Comparison of ENCODE assay signal across 27 mouse cellular contexts in the genomic region with DNA sequence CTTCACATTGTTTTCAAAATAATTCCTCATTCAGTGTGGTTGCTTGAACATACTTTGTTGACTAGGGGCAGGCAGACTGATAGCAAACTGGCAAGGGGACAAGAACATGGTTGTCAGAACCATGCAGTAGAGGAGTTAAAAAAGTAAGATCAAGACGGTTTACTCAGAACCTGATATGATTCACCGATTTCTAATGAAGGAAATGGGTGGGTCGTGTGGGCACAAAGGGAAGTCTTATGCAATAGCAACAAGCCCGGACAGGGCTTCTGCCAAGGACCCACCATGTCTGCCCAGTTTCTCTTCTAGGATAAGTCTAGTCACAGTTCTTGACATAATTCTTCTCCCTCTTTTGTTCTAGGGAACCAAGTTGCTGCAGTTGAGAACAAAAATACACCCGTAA. TPM values are rescaled to one million over a fixed set of nuclear protein-coding genes. Genes with fewer than 3 reads are reported as not detected.
DNase-seq lines count a peak whose midpoint lies in the region; ATAC-seq lines count a peak whose summit lies in the region.
"Had no signal": no experiment of that assay in that cellular context is flagged by ENCODE, and none has a peak within 500 bp of the region (broad histone marks: within the 10 kb centered on the region; RNA-seq: fewer than 3 reads in every experiment).

No protein-coding gene starts in this region.

- 50% methylated on average over 5 of the region's 5 CpGs for WGBS in forebrain, embryonic 14.5 days
- 86% methylated on average over 5 of the region's 5 CpGs for WGBS in forebrain, embryonic 11.5 days
- WGBS in hindbrain, embryonic 14.5 days = 80% methylated on average over 5 of the region's 5 CpGs

- no peak for ATAC-seq in forebrain, embryonic 14.5 days
- no peak for ATAC-seq in forebrain, embryonic 11.5 days (replicated peaks; ENCODE audit: low FRiP score)
- ATAC-seq in megakaryocyte, adult 5-6 weeks (ENCODE audit: poor library complexity, severe bottlenecking) = peak; percentile 88
- no peak for ATAC-seq in hindbrain, embryonic 14.5 days (ENCODE audit: low FRiP score)
- ATAC-seq: intestine, embryonic 16.5 days; liver, embryonic 12.5 days had no signal

- intact Hi-C loops in left cerebral cortex, postnatal 14 days (cut with DNase I) = no loop called here

- H3K27me3 ChIP-seq in forebrain, embryonic 14.5 days (replicated peaks; ENCODE audit: control insufficient read depth, insufficient read depth, low read length) = no peaks in the 10 kb centered on the region
- no peaks in the 10 kb centered on the region for H3K27me3 ChIP-seq in forebrain, embryonic 11.5 days (ENCODE audit: control insufficient read depth, insufficient read depth, low read length)
- no peaks in the 10 kb centered on the region for H3K27me3 ChIP-seq in hindbrain, embryonic 14.5 days (ENCODE audit: control insufficient read depth, insufficient read depth, low read length)
- H3K27me3 ChIP-seq: embryonic facial prominence, embryonic 15.5 days; hindbrain, embryonic 13.5 days; limb, embryonic 12.5 days; liver, embryonic 12.5 days; neural tube, embryonic 13.5 days; stomach, embryonic 15.5 days had no signal

- H3K9ac ChIP-seq in forebrain, embryonic 14.5 days (ENCODE audit: low read length) = no peak overlapping the region
- no peak overlapping the region for H3K9ac ChIP-seq in forebrain, embryonic 11.5 days (ENCODE audit: low read length)
- no peak overlapping the region for H3K9ac ChIP-seq in hindbrain, embryonic 14.5 days
- H3K9ac ChIP-seq: embryonic facial prominence, embryonic 15.5 days; hindbrain, embryonic 13.5 days; limb, embryonic 12.5 days; liver, embryonic 12.5 days; neural tube, embryonic 13.5 days; stomach, embryonic 15.5 days had no signal

- no peaks in the 10 kb centered on the region for H3K36me3 ChIP-seq in forebrain, embryonic 14.5 days (ENCODE audit: control insufficient read depth, insufficient read depth, low read length)
- no peaks in the 10 kb centered on the region for H3K36me3 ChIP-seq in forebrain, embryonic 11.5 days (ENCODE audit: control insufficient read depth, insufficient read depth, low read length)
- H3K36me3 ChIP-seq in hindbrain, embryonic 14.5 days (replicated peaks; ENCODE audit: control insufficient read depth, insufficient read depth) = no peaks in the 10 kb centered on the region
- H3K36me3 ChIP-seq: embryonic facial prominence, embryonic 15.5 days; G1E; hindbrain, embryonic 13.5 days; limb, embryonic 12.5 days; liver, embryonic 12.5 days; neural tube, embryonic 13.5 days; stomach, embryonic 15.5 days had no signal

- no peaks in the 10 kb centered on the region for H3K9me3 ChIP-seq in forebrain, embryonic 14.5 days (replicated peaks; ENCODE audit: control insufficient read depth, low read length)
- no peaks in the 10 kb centered on the region for H3K9me3 ChIP-seq in forebrain, embryonic 11.5 days (ENCODE audit: control insufficient read depth, low read length)
- H3K9me3 ChIP-seq in hindbrain, embryonic 14.5 days (ENCODE audit: control insufficient read depth, low read length) = no peaks in the 10 kb centered on the region
- H3K9me3 ChIP-seq: embryonic facial prominence, embryonic 15.5 days; G1E; hindbrain, embryonic 13.5 days; limb, embryonic 12.5 days; liver, embryonic 12.5 days; neural tube, embryonic 13.5 days; stomach, embryonic 15.5 days had no signal

- DNase-seq in forebrain, embryonic 14.5 days (ENCODE audit: low spot score) = peak; percentile 18
- DNase-seq in forebrain, embryonic 11.5 days (ENCODE audit: low spot score) = no peak
- DNase-seq in 416B (ENCODE audit: low read depth) = peak; percentile 95
- DNase-seq in fat pad, adult 2 months (ENCODE audit: extremely low read depth, low read depth, low spot score) = peak; percentile 2
- DNase-seq in hindbrain, embryonic 14.5 days (ENCODE audit: low spot score) = no peak
- no peak for DNase-seq in left cerebral cortex, postnatal 14 days (ENCODE audit: low spot score in 2 of 2)
- no peak for DNase-seq in heart, postnatal 4 days
- DNase-seq: adrenal gland, postnatal 25 days; cerebellum, adult 18-20 months; cerebellum, postnatal 25 days; gastrocnemius, postnatal 10 days; heart, postnatal 10 days; kidney, postnatal 36 days; lung, adult 2 months; lung, postnatal 36 days had no signal

- H3K4me1 ChIP-seq in forebrain, embryonic 14.5 days (ENCODE audit: control insufficient read depth, insufficient read depth, low read length) = 0 out of 2 replicates have a peak, but pooled peaks cover 2% of the 10 kb centered on the region
- H3K4me1 ChIP-seq in forebrain, embryonic 11.5 days (replicated peaks; ENCODE audit: control insufficient read depth, insufficient read depth, low read length) = no peaks in the 10 kb centered on the region
- H3K4me1 ChIP-seq in hindbrain, embryonic 14.5 days (replicated peaks; ENCODE audit: control insufficient read depth, insufficient read depth, low read length) = no peaks in the 10 kb centered on the region
- H3K4me1 ChIP-seq: embryonic facial prominence, embryonic 15.5 days; hindbrain, embryonic 13.5 days; limb, embryonic 12.5 days; liver, embryonic 12.5 days; neural tube, embryonic 13.5 days; stomach, embryonic 15.5 days had no signal

- no peak overlapping the region for H3K4me3 ChIP-seq in forebrain, embryonic 14.5 days (ENCODE audit: low read depth, low read length)
- H3K4me3 ChIP-seq in forebrain, embryonic 11.5 days (ENCODE audit: low read depth, low read length) = no peak overlapping the region
- H3K4me3 ChIP-seq in hindbrain, embryonic 14.5 days (replicated peaks; ENCODE audit: low read length) = no peak overlapping the region
- H3K4me3 ChIP-seq: embryonic facial prominence, embryonic 15.5 days; hindbrain, embryonic 13.5 days; left cerebral cortex, adult 2 months; limb, embryonic 12.5 days; liver, embryonic 12.5 days; neural tube, embryonic 13.5 days; stomach, embryonic 15.5 days had no signal

- H3K27ac ChIP-seq in forebrain, embryonic 14.5 days (ENCODE audit: low read depth, low read length) = no peak overlapping the region
- no peak overlapping the region for H3K27ac ChIP-seq in forebrain, embryonic 11.5 days (ENCODE audit: low read depth, low read length)
- no peak overlapping the region for H3K27ac ChIP-seq in hindbrain, embryonic 14.5 days
- H3K27ac ChIP-seq: embryonic facial prominence, embryonic 15.5 days; hindbrain, embryonic 13.5 days; left cerebral cortex, adult 2 months; limb, embryonic 12.5 days; liver, embryonic 12.5 days; neural tube, embryonic 13.5 days; stomach, embryonic 15.5 days had no signal

- no peak overlapping the region for H3K4me2 ChIP-seq in forebrain, embryonic 14.5 days (ENCODE audit: low read length)
- H3K4me2 ChIP-seq in forebrain, embryonic 11.5 days (ENCODE audit: low read depth, low read length, severe bottlenecking) = no peak overlapping the region
- H3K4me2 ChIP-seq in hindbrain, embryonic 14.5 days (replicated peaks) = no peak overlapping the region
- H3K4me2 ChIP-seq: embryonic facial prominence, embryonic 15.5 days; heart, embryonic 11.5 days; hindbrain, embryonic 13.5 days; limb, embryonic 12.5 days; liver, embryonic 12.5 days; midbrain, embryonic 11.5 days; neural tube, embryonic 13.5 days; stomach, embryonic 15.5 days had no signal

RNA-seq across cellular contexts. Expression of gene P2ry1, which starts 33.0 kb away (rescaled TPM):
- 1.3 and 3.2 TPM in 2 replicates for polyA plus RNA-seq in forebrain, embryonic 14.5 days (2014; fragmentation: Nextera tagmentation; extraction: Ambion mirVana)
- 4.6 and 6.0 TPM in 2 replicates for polyA plus RNA-seq in forebrain, embryonic 11.5 days (2014; fragmentation: Nextera tagmentation; extraction: Ambion mirVana)
- total RNA-seq in megakaryocyte, adult 5-6 weeks (2015) = 23.9 and 30.0 TPM in 2 replicates
- total RNA-seq in megakaryocyte, adult 5-6 weeks (2017) = 26.8 and 27.8 TPM in 2 replicates
- 5.3 and 5.7 TPM in 2 replicates for polyA plus RNA-seq in hindbrain, embryonic 14.5 days (2014; fragmentation: Nextera tagmentation; extraction: Ambion mirVana)
- 1 to 10 TPM; 3.9 to 4.2 TPM for total RNA-seq in left cerebral cortex, postnatal 14 days (2021)
- total RNA-seq in heart, postnatal 4 days (2021) = 1 to 10 TPM; 4.1 to 5.2 TPM

Comparison
In these comparisons a context has a peak if more than half of its experiments do, and no peak if none do; other contexts are left out.
1. DNase-seq: peak in forebrain, embryonic 14.5 days (single experiment), 416B (single experiment) and fat pad, adult 2 months (single experiment); none in forebrain, embryonic 11.5 days (single experiment), hindbrain, embryonic 14.5 days (single experiment), left cerebral cortex, postnatal 14 days (0 of 2) and heart, postnatal 4 days (single experiment).
2. RNA of gene P2ry1, which starts 33.0 kb away (total RNA-seq): 23.9 to 30.0 TPM in megakaryocyte, adult 5-6 weeks; 4.1 to 5.2 TPM in heart, postnatal 4 days and 3.9 to 4.2 TPM in left cerebral cortex, postnatal 14 days; every median in the first group is over 4 times any median in the second.